Mouse (Mus musculus) cerebellum, adult (tissue): ENCODE measurements at regions not wholly inside any gene's neighbourhood (a gene's known extent, or its start where the extent isn't known, plus 50 kb on each side); places are given as distances from the start of the nearest gene placed in this dataset.

Experiments
- ATAC-seq: cut with Nextera tagmentation; 2 replicates; pipeline ENCODE4 v1.9.2; 2017; ENCODE audit warnings: mild to moderate bottlenecking, moderate library complexity, mixed read lengths; ENCODE audit not compliant: insufficient number of reproducible peaks, low FRiP score, low TSS enrichment

DNA sequence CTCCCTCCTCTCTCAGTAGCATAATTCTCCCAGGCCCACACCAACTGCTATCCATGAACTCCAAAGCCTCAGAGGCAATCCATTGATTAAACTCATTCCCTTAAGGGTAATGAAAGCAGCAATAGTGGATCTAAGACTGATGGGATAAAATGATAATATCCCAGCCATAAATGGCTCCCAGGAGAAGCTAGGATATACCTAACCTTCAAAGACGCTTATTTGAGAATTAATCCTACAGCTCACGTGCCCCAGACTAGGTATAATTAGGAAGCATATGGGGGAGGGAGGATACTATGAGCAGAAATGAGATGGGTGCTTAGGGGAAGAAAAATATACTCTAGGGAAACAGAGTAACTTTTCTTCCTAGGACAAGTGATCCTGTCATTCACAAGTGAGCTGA lies 52.8 kb upstream of the Rnf32 start:
- no peak for ATAC-seq

DNA sequence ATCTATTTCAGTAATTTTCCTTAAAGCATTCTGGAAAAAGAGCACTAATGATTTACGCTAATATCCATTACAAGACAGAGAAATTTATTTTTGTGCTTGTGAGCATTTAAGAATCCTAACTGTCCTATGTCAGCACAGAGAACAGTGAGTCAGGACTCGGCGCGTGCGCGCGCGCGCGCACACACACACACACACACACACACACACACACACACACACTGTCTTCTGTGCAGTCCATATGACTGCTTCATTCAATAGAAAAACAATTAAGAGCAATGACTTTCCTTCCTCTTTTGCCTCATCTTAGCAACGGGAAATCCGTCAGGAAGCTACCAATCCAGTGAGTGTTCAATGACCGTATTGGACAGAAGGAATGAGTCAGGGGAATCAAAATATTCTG lies 53.3 kb upstream of the Rnf32 start:
- no peak for ATAC-seq

- ATAC-seq, result no peak
Observed at GRCm38 (mm10) chr5:29137481-29137880, 58.3 kb upstream of the Rnf32 start.

- ATAC-seq, result no peak
Observed at GRCm38 (mm10) chr5:29132261-29132660, 63.5 kb upstream of the Rnf32 start.

- ATAC-seq, result no peak
Observed at GRCm38 (mm10) chr5:29131762-29132161, 64.0 kb upstream of the Rnf32 start.

DNA sequence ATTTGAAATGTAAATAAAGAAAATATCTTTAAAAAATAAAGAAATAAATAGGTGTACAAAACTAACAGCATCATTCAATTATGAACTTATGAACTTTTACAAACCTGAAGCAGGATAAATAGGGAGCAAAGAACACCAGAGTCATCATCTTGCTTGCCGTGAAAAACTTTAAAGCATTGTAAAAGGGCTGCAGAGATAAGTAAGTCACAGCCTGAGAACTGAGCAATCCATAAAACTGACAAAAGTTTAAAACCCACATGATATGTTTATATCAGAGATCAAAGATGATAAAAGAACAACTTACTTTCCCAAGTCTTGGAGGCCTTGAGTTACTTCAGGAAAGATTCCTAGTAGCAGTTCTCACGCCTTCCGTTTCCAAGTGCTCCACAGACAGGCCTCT lies 66.1 kb upstream of the Rnf32 start:
- no peak for ATAC-seq

DNA sequence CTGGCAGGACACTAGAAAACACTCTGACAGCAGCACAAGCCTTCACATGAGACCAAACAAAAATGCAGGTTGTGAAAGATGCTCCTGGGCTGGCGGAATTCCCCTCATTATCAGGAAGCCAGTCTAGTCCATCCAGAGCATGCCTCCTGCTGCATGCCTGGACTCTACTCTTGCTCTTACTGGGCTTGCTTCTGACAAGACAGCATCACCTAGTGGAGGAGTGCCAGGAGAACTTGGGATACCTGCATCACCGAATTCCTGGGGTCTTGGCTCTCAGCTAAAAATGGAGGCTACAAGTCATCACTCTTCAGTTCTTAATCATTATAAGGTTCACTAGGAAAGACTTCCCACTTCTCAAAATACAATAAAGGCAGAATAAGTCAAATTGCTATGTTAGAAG lies 78.8 kb upstream of the Rnf32 start:
- no peak for ATAC-seq

DNA sequence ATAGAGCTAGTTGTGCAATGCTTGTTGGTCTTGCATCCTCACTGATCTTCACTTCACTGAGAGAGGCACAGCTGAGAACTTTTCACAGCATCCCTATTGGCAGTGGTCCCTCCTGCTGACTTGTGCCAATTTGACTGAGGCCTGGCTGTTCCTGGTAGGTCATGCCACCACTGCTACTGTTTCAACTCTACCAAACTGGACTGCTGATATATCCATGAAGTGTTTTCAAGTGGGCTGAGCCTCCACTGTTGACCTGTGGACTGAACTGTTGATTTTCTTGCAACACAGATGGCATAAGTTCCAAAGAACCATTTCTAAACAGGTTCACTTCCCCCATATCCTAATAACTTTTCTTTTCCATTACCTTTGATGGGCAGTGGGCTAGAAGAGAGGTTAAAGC lies 83.3 kb upstream of the Rnf32 start:
- ATAC-seq, result no peak

- no peak for ATAC-seq
Observed at GRCm38 (mm10) chr5:29107276-29107675, 88.5 kb upstream of the Rnf32 start.

GRCm38 (mm10) chr5:29083288-29083687 lies 112.5 kb upstream of the Rnf32 start:
- ATAC-seq, result no peak

GRCm38 (mm10) chr5:29054393-29054792 lies 141.4 kb upstream of the Rnf32 start:
- no peak for ATAC-seq

GRCm38 (mm10) chr5:29036636-29037035 lies 159.2 kb upstream of the Rnf32 start:
- no peak for ATAC-seq

GRCm38 (mm10) chr5:29033462-29033997 lies 162.3 kb upstream of the Rnf32 start:
- ATAC-seq, result no peak

DNA sequence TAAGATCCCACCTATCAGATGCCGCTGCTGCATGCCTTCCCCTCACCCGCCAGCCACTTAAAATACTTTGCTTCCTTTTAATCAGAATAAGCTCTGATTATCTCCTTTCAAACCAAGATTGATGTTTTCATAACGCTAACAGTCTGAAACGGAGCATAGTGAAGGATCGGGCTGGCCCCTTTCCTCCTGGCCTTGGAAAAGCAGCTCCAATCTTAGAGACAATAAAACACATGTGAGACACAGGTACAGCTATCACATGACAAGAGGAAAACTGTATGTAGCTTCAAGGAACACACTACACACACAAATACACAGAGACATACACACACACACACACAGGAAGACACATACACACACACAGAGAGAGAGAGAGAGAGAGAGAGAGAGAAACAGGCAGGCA lies 165.3 kb upstream of the Rnf32 start:
- no peak for ATAC-seq

DNA sequence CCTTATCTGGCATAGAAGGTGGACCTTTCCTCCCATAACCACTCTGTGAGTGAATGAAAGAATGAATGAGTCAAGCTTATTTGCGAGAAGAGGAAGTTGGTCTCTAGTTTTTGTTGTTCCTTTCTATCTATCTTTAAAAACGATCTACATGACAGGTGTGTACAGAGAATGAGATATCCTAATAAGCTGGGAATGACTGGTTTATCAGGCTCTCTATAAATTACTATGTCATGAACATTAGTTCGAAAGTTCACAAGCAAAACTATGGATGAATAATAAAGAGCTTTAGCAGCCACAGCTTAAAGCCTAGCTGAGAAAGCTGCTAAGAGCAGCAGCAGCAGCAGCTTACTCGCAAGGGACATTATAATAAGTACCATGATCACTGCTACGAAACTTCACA lies 165.8 kb upstream of the Rnf32 start:
- ATAC-seq, result no peak

- ATAC-seq, result no peak
Observed at GRCm38 (mm10) chr5:29025045-29025444, 170.7 kb upstream of the Rnf32 start.

GRCm38 (mm10) chr5:28992796-28993195 lies 203.0 kb upstream of the Rnf32 start:
- ATAC-seq, result no peak

- no peak for ATAC-seq
Observed at GRCm38 (mm10) chr5:28979932-28980331, 215.9 kb upstream of the Rnf32 start.

DNA sequence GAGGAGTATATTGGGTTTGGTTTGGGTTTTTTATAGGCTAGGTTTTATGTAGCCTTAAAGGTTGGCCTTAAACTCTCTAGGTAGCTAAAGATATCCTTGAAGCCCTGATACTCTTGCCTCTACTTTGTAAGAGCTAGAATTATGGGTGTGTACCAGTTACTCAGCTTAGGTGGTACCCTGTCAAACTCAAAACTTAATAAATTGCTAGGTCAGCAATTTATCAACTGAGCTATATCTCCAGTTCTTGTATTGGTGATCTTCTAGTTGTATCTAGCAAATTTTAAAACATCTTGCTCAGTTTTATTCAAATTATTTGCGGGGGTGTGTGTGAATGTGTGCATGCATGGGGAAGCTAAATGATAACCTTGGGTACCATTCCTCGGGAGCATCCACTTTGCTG lies 225.4 kb upstream of the Rnf32 start:
- ATAC-seq, result no peak

- ATAC-seq, result no peak
Observed at GRCm38 (mm10) chr5:28955036-28955435, 240.8 kb upstream of the Rnf32 start.

- ATAC-seq, result no peak
Observed at GRCm38 (mm10) chr5:28947465-28947864, 248.3 kb upstream of the Rnf32 start.

GRCm38 (mm10) chr5:28943571-28944316 lies 252.0 kb upstream of the Rnf32 start:
- no peak for ATAC-seq
